Mouse (Mus musculus) macrophage (primary cell): ENCODE results near the gene Kctd2. TPM values are rescaled to one million over a fixed set of nuclear protein-coding genes. Genes with fewer than 3 reads are reported as not detected.
"Not testable (repeated sequence)": the region's sequence is repeated elsewhere in the genome, so short reads cannot be mapped to it uniquely, and the experiment has no call there.

Source experiments
- H3K27ac ChIP-seq: fragments of 350-480 bp; formaldehyde crosslinking; 2 replicates; pipeline ENCODE4 v1.9.0; 2021
- H3K36me3 ChIP-seq: fragments of 350-480 bp; formaldehyde crosslinking; 2 replicates; pipeline ENCODE4 v1.9.0; 2021; ENCODE audit errors: inconsistent target
- H3K4me3 ChIP-seq: fragments of 350-480 bp; formaldehyde crosslinking; 2 replicates; pipeline ENCODE4 v1.9.0; 2021; ENCODE audit errors: inconsistent target
- H3K79me2 ChIP-seq: fragments of 350-480 bp; formaldehyde crosslinking; 2 replicates; pipeline ENCODE4 v1.9.0; 2021; ENCODE audit errors: inconsistent target
- WGBS: methylation state at CpG from one replicate; pipeline ENCODE4 v1.1.7; 2026; ENCODE audit warnings: inconsistent platforms; ENCODE audit not compliant: missing documents; 5-methylcytosine and 5-hydroxymethylcytosine counted together
- polyA plus RNA-seq: library from polyadenylated mRNA; stranded (reverse); fragments of 250-400 nt; gene quantifications from 3 replicates; pipeline ENCODE4 v1.2.4, GENCODE M21; 2018; ENCODE audit warnings: inconsistent platforms

The Kctd2 gene
- polyA plus RNA-seq, 1 experiment from 2014 or later, result 13.7 TPM

- H3K79me2 ChIP-seq, result no peaks in the 10 kb centered on the region
- 76% methylated on average over 16 of the region's 16 CpGs for WGBS
- H3K4me3 ChIP-seq, result no peak overlapping the region
- no peaks in the 10 kb centered on the region for H3K36me3 ChIP-seq
- no peak overlapping the region for H3K27ac ChIP-seq
These were observed 36.0 kb upstream of the Kctd2 start for GRCm38 (mm10) chr11:115383701-115384474.

DNA sequence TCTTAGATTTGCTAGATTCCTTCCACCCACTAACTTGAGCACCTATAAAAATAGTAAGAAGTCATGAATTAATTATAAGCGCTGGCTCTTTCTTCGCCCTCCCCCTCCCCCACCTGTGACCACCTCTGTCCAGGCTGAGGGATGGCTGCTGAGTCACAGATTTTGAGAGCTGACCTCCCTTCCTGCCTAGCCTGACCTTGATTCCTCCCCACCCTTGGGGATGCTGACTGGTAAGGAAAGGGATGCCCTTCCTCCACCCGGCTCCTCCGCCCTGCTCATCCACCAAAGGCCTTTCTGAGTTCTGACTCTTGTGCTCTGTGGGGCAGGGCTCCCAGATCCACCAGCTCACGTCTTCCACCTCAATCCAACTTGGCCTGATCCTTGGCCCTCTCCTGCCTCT is 35.3 kb upstream of the Kctd2 start:
- H3K4me3 ChIP-seq, result no peak overlapping the region
- no peak overlapping the region for H3K27ac ChIP-seq
- H3K79me2 ChIP-seq, result no peaks in the 10 kb centered on the region
- WGBS, result 83% methylated on average over 5 of the region's 5 CpGs
- no peaks in the 10 kb centered on the region for H3K36me3 ChIP-seq

DNA sequence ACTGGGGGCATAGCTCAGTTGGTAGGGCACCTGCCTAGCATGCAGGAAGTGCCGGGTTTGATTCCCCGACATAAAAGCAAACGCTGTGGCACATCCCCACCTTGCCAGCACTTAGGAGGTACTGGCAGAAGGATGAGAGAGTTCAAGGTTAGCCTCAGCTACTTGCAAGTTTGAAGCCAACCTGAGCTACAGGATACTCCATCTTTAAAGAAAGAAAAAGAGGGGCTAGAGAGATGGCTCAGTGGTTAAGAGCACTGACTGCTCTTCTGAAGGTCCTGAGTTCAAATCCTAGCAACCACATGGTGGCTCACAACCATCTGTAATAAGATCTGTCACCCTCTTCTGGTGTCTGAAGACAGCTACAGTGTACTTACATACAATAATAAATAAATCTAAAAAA is 33.1 kb upstream of the Kctd2 start:
- H3K27ac ChIP-seq, H3K4me3 ChIP-seq, H3K36me3 ChIP-seq, H3K79me2 ChIP-seq: not testable (repeated sequence)
- 80% methylated on average over 3 of the region's 3 CpGs for WGBS

DNA sequence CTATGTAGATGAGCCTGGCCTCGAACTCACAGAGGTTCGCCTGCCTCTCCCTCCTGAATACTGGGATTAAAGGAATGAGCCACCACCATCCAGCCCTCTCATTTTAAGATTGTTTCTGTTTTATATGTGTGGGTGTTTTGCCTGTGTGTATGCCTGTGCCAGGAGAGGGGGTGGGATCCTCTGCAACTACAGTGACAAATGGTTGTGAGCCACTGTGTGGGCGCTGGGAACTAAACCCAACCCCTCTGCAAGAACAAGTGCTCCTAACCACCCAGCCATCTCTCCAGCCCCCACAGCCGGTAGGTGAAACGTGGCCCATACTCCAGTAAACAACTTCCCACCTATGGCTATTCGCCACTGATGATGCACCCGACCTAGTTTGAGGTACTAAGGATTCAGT is 28.6 kb upstream of the Kctd2 start:
- 94% methylated on average over 7 of the region's 7 CpGs for WGBS
- no peak overlapping the region for H3K4me3 ChIP-seq
- H3K79me2 ChIP-seq, result no peaks in the 10 kb centered on the region
- H3K36me3 ChIP-seq, result no peaks in the 10 kb centered on the region
- H3K27ac ChIP-seq, result no peak overlapping the region

- Histone ChIP-seq H3K4me3 (no peak overlapping the region), H3K79me2 (no peaks in the 10 kb centered on the region), H3K36me3 (no peaks in the 10 kb centered on the region), H3K27ac (no peak overlapping the region)
- 91% methylated on average over 34 of the region's 34 CpGs for WGBS
These were observed 26.1 kb upstream of the Kctd2 start for GRCm38 (mm10) chr11:115393721-115394325.

GRCm38 (mm10) chr11:115398085-115398484 is 21.8 kb upstream of the Kctd2 start:
- no peak overlapping the region for H3K27ac ChIP-seq
- no peaks in the 10 kb centered on the region for H3K79me2 ChIP-seq
- no peak overlapping the region for H3K4me3 ChIP-seq
- no peaks in the 10 kb centered on the region for H3K36me3 ChIP-seq
- 36% methylated on average over 7 of the region's 7 CpGs for WGBS

- H3K79me2 ChIP-seq, result peaks cover 11% of the 10 kb centered on the region; the same call in 1 of the 2 replicates
- H3K36me3 ChIP-seq, result no peaks in the 10 kb centered on the region
- no peak overlapping the region for H3K4me3 ChIP-seq
- H3K27ac ChIP-seq, result no peak overlapping the region
- 90% methylated on average over 2 of the region's 3 CpGs for WGBS
These were observed 19.8 kb upstream of the Kctd2 start for GRCm38 (mm10) chr11:115400126-115400525.

- Histone ChIP-seq H3K79me2 (peaks cover 12% of the 10 kb centered on the region; the same call in 1 of the 2 replicates), H3K4me3 (no peak overlapping the region), H3K36me3 (no peaks in the 10 kb centered on the region), H3K27ac (no peak overlapping the region)
- WGBS, result 74% methylated on average over 11 of the region's 11 CpGs
These were observed 19.1 kb upstream of the Kctd2 start for GRCm38 (mm10) chr11:115400630-115401391.

GRCm38 (mm10) chr11:115403338-115404124 is 16.4 kb upstream of the Kctd2 start, which contains the start of gene Mrpl58:
Gene Mrpl58, plus strand, starts transcription at chr11:115403752.
- Histone ChIP-seq H3K79me2 (peaks cover 12% of the 10 kb centered on the region; the same call in 1 of the 2 replicates), H3K4me3 (peak within 1 kb of the TSS; percentile 63)
- 5% methylated on average over 37 of the region's 50 CpGs for WGBS

DNA sequence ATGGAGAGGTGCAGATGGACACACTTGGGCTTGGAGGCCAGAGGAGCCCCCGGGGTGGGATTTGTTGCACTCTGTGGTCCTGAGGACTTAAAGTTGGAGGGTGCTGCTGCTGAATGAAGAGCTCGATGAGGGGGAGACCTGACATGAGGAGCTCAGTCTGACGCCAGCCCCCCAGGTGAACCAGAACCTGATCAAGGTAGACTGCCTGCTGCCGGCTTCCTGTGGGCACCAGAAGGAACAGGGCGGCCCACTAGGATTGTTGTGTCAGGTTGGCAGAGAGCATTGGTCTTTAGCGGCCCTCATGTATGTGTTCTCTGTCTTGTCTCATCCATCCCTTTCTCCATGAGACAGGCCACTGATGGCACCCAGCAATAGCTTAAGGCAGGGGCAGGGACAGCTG is 14.2 kb upstream of the Kctd2 start:
- no peaks in the 10 kb centered on the region for H3K36me3 ChIP-seq
- 97% methylated on average over 6 of the region's 6 CpGs for WGBS
- H3K79me2 ChIP-seq, result peaks cover 12% of the 10 kb centered on the region; the same call in 1 of the 2 replicates
- H3K27ac ChIP-seq, result no peak overlapping the region
- H3K4me3 ChIP-seq, result no peak overlapping the region

More at GRCm38 (mm10) chr11:115403338-115404124, 16.4 kb upstream of the Kctd2 start, which contains the start of gene Mrpl58:
- no peaks in the 10 kb centered on the region for H3K36me3 ChIP-seq
- H3K27ac ChIP-seq, result peak within 1 kb of the TSS; percentile 49

DNA sequence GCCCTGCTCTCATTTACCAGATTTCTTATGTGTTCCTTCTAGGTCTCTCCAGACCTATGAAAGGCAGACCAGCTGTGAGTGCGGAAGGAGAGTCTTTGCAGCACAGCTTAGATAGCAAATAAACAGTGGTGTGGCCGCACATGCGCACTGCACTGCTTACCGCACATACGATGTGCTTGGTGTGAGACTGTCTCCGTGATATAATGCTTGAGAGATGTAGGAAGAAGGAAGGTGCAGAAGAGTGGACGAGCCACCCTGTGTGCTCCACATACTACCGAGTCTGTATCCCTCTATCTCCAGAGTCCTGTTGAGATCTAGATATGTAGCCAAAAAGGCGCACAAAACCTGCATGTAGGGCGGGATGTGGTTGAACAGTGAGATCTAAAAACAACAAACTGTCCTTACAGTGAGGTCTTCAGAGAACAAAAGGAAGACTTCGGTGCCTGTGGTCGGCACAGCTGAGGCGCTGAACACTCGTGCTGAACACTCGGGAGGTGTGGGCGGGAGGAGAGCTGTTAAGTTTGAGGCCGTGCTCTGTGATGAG is 13.0 kb upstream of the Kctd2 start:
- H3K27ac ChIP-seq, result no peak overlapping the region
- H3K36me3 ChIP-seq, result no peaks in the 10 kb centered on the region

GRCm38 (mm10) chr11:115408266-115408920 is 11.5 kb upstream of the Kctd2 start:
- no peak overlapping the region for H3K27ac ChIP-seq
- H3K4me3 ChIP-seq, result no peak overlapping the region
- 41% methylated on average over 6 of the region's 6 CpGs for WGBS
- no peaks in the 10 kb centered on the region for H3K36me3 ChIP-seq
- H3K79me2 ChIP-seq, result peaks cover 12% of the 10 kb centered on the region; the same call in 1 of the 2 replicates

More for the DNA sequence above, 13.0 kb upstream of the Kctd2 start:
- peaks cover 12% of the 10 kb centered on the region; the same call in 1 of the 2 replicates for H3K79me2 ChIP-seq
- WGBS, result 91% methylated on average over 16 of the region's 17 CpGs
- H3K4me3 ChIP-seq, result no peak overlapping the region

GRCm38 (mm10) chr11:115409556-115409955 is 10.4 kb upstream of the Kctd2 start:
- no peak overlapping the region for H3K4me3 ChIP-seq
- 97% methylated on average over 7 of the region's 7 CpGs for WGBS
- H3K27ac ChIP-seq, result no peak overlapping the region
- peaks cover 6% of the 10 kb centered on the region; the same call in 1 of the 2 replicates for H3K79me2 ChIP-seq
- no peaks in the 10 kb centered on the region for H3K36me3 ChIP-seq
